Mouse (Mus musculus) G1E (cell line): ENCODE measurements around the gene Basp1. TPM values are rescaled to one million over a fixed set of nuclear protein-coding genes. Genes with fewer than 3 reads are reported as not detected.

ENCODE experiments used
- ATAC-seq: 2 replicates; pipeline ENCODE4 v1.8.0; 2016; ENCODE audit warnings: mild to moderate bottlenecking; ENCODE audit not compliant: insufficient number of reproducible peaks, poor library complexity, low FRiP score, severe bottlenecking; ENCODE audit errors: extremely low read depth
- DNase-seq: peaks from one replicate; pipeline ENCODE4 v3.0.0; 2012; ENCODE audit warnings: low spot score
- H3K27me3 ChIP-seq: 2 replicates; pipeline ENCODE4 v1.6.1; 2012; ENCODE audit warnings: mild to moderate bottlenecking, low read length, inconsistent platforms; ENCODE audit not compliant: insufficient read depth
- H3K36me3 ChIP-seq: replicated peaks from 2 replicates; pipeline ENCODE3; 2012; ENCODE audit warnings: mild to moderate bottlenecking, inconsistent platforms
- H3K4me1 ChIP-seq: 2 replicates; pipeline ENCODE4 v1.6.1; 2012; ENCODE audit warnings: low read depth, low read length, inconsistent platforms, mixed read lengths; ENCODE audit not compliant: insufficient read depth
- H3K4me3 ChIP-seq: 2 replicates; pipeline ENCODE4 v1.5.1; 2012; ENCODE audit warnings: low read depth, mild to moderate bottlenecking, inconsistent platforms, low read length, moderate library complexity, mixed read lengths
- H3K9me3 ChIP-seq: replicated peaks from 2 replicates; pipeline ENCODE4 v1.6.1; 2012; ENCODE audit warnings: inconsistent platforms
- CTCF ChIP-seq: IDR thresholded peaks from 2 replicates; pipeline ENCODE4 v1.5.1; 2012; ENCODE audit warnings: low read depth, low read length, inconsistent platforms, mixed read lengths
- GATA1 ChIP-seq: IDR thresholded peaks from 2 replicates; pipeline ENCODE4 v1.6.1; 2012; ENCODE audit warnings: borderline replicate concordance, low read length, inconsistent platforms, mixed read lengths
- GATA2 ChIP-seq: IDR thresholded peaks from 2 replicates; pipeline ENCODE4 v1.6.1; 2012; ENCODE audit warnings: low read depth, low read length, inconsistent platforms, borderline replicate concordance
- POLR2AphosphoS5 ChIP-seq: IDR thresholded peaks from 2 replicates; pipeline ENCODE4 v1.6.1; 2012; ENCODE audit warnings: low read depth, low read length, inconsistent platforms; ENCODE audit not compliant: insufficient replicate concordance
- TAL1 ChIP-seq: conservative IDR thresholded peaks from 2 replicates; pipeline ENCODE4 v1.6.1; 2012; ENCODE audit warnings: low read depth, low read length, inconsistent platforms, mixed read lengths
- polyA plus RNA-seq: library from polyadenylated mRNA; stranded (reverse); fragments of >175 nt; gene quantifications from 2 replicates; pipeline ENCODE4 v1.2.3, GENCODE M21; 2012
- total RNA-seq, 2 experiments: library from RNA; stranded (forward) in 1 of 2; stranded (reverse) in 1 of 2; fragments of 200-1000 nt in 1 of 2; fragments of >200 nt in 1 of 2; fragmentation: Nextera tagmentation in 1 of 2; gene quantifications; 2 replicates each; pipeline ENCODE4 v1.2.3; 2014 to 2017

Basp1 gene
- total and polyA plus RNA-seq, 3 experiments: not detected

- H3K27me3 ChIP-seq: no peaks in the 10 kb centered on the region
- H3K36me3 ChIP-seq: no peaks in the 10 kb centered on the region
- DNase-seq: no peak
- ATAC-seq: no peak
- no peaks in the 10 kb centered on the region for H3K4me1 ChIP-seq
- TF ChIP-seq GATA2 (no peak), GATA1 (no peak), TAL1 (no peak), POLR2AphosphoS5 (no peak), CTCF (no peak)
- H3K9me3 ChIP-seq: 0 out of 2 replicates have a peak, but pooled peaks cover 6% of the 10 kb centered on the region
- no peak overlapping the region for H3K4me3 ChIP-seq
These were observed 6.7 kb upstream of the Basp1 start for GRCm38 (mm10) chr15:25420266-25420665.

DNA sequence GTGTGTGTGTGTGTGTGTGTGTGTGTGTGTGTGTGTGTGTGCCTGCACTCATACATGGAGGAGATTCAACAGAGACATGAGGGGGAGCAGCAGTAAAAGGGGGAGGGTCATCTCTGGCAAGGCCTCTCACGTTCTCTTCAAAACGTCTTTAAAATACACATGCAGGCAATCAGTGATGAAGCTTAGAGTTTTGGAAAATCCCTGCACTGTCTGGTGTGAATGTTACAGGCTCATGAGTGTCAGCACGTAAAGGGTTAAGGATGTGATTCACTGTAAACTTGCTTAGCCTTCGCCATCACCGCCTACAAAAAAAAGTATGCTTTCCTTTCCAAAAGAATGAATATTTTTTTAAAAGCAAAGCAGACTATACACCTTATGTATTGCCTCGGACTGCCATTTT is 2.8 kb upstream of the Basp1 start:
- no peak for ATAC-seq
- no peaks in the 10 kb centered on the region for H3K36me3 ChIP-seq

DNA sequence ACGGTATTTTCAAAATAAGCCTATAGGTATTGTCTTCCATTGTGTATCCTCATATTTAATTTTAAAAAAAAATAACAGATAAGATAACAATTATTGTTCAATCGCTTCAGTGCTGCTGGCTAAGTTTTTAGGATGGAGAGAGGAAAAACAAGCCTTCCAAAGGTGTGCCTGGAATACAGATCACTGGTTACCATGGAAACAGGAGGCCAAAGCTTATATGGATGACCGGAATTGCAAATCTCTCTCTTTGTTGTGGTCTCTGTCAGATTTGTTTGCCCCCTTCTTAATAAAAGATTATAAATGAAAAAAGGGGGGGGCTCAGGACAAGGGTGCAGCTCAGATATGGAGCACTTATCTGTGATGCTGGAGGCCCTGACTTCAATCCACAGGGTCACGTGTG is 2.4 kb upstream of the Basp1 start:
- Histone ChIP-seq H3K9me3 (peaks cover 31% of the 10 kb centered on the region), H3K27me3 (no peaks in the 10 kb centered on the region), H3K4me1 (no peaks in the 10 kb centered on the region), H3K36me3 (no peaks in the 10 kb centered on the region), H3K4me3 (no peak overlapping the region)
- ATAC-seq (no peak), DNase-seq (no peak)
- no peak for TF ChIP-seq GATA1
- no peak for TF ChIP-seq POLR2AphosphoS5
- no peak for TF ChIP-seq GATA2
- no peak for TF ChIP-seq TAL1
- no peak for TF ChIP-seq CTCF

More for the DNA sequence above, 2.8 kb upstream of the Basp1 start:
- TF ChIP-seq POLR2AphosphoS5 (no peak), GATA2 (no peak), TAL1 (no peak), CTCF (no peak), GATA1 (no peak)
- Histone ChIP-seq H3K4me3 (no peak overlapping the region), H3K4me1 (no peaks in the 10 kb centered on the region), H3K27me3 (no peaks in the 10 kb centered on the region), H3K9me3 (peaks cover 34% of the 10 kb centered on the region)
- DNase-seq: no peak

DNA sequence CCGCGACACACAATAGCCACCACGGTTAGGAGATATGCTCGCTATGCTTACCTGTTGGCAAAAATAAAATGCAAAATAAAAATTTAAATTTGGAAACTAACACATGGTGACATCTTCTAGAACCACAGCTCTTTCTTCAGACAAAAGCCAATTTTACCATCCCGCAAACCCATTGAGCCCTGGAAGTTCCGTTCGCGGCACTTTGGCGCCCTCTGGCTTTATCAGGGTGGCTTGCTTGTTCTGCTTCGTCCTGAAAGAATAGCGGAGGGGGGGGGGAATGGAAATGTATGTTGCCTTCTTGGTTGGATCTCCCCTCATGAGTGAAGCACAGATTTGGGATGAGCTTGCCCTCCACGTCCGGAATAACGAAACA is 1.2 kb upstream of the Basp1 start:
- H3K9me3 ChIP-seq: peaks cover 30% of the 10 kb centered on the region
- TF ChIP-seq POLR2AphosphoS5 (no peak), GATA2 (no peak), GATA1 (no peak), CTCF (no peak), TAL1 (no peak)
- no peak for DNase-seq
- H3K27me3 ChIP-seq: no peaks in the 10 kb centered on the region
- no peak overlapping the region for H3K4me3 ChIP-seq
- H3K36me3 ChIP-seq: no peaks in the 10 kb centered on the region
- no peak for ATAC-seq
- H3K4me1 ChIP-seq: no peaks in the 10 kb centered on the region

DNA sequence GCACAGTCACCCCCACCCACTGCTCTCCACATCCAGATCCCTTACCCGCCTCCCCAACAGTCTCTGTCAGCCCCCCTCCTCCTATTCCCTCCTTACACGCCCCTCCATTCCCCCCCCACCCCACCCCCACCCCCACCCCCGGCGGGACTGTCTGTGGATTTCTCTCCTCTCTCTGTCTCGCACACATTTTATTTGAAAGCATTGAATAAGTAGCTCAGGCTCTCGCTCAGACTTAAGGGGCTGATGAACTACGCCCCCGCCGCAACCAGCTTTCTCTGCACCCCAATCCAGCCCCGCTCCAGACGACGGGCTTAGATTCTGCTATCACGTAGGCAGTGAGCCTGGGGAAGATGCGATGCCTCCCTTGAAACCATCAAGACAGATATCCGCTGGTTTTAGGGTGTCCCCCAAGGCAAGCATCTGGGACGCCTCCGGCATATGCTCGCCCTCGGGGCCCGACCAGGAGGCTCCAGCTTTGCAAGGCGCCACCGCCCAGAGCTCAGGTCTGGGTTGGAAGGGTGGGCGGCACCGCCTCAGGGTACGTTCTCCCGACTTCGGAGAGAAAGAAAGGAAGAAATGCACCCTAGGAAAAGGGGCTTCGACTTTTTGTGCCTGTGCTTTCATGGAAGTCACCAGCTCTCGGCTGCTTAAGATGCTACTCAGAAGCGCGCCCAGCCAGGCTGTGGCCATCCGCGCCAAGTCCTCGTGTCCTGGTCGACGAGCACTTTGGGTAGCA is 615 bp upstream of the Basp1 start:
- ATAC-seq (no peak), DNase-seq (no peak)
- Histone ChIP-seq H3K4me3 (no peak overlapping the region), H3K27me3 (no peaks in the 10 kb centered on the region), H3K4me1 (no peaks in the 10 kb centered on the region), H3K9me3 (peaks cover 30% of the 10 kb centered on the region), H3K36me3 (no peaks in the 10 kb centered on the region)
- TF ChIP-seq CTCF: no peak
- no peak for TF ChIP-seq TAL1
- no peak for TF ChIP-seq GATA2
- TF ChIP-seq GATA1: no peak
- TF ChIP-seq POLR2AphosphoS5: no peak

- peaks cover 30% of the 10 kb centered on the region for H3K9me3 ChIP-seq
- H3K27me3 ChIP-seq: no peaks in the 10 kb centered on the region
- no peaks in the 10 kb centered on the region for H3K4me1 ChIP-seq
- no peak overlapping the region for H3K4me3 ChIP-seq
- TF ChIP-seq TAL1: no peak
- TF ChIP-seq GATA2: no peak
- TF ChIP-seq GATA1: no peak
- no peak for ATAC-seq
- DNase-seq: no peak
- H3K36me3 ChIP-seq: no peaks in the 10 kb centered on the region
These were observed 753 bp downstream of the Basp1 start for GRCm38 (mm10) chr15:25412761-25413261.
